ENCODE assay signal across 9 mouse cellular contexts in genomic region chr19:6925307-6925573, GRCm38 (mm10). TPM values are rescaled to one million over a fixed set of nuclear protein-coding genes. Genes with fewer than 3 reads are reported as not detected.
DNase-seq lines count a peak whose midpoint lies in the region; ATAC-seq and TF ChIP-seq lines count a peak whose summit lies in the region.
"Had no signal": no experiment of that assay in that cellular context is flagged by ENCODE, and none has a peak within 500 bp of the region (broad histone marks: within the 10 kb centered on the region; RNA-seq: fewer than 3 reads in every experiment).

Gene Catsperz, minus strand, starts transcription at chr19:6925380.

- peaks cover 5% of the 10 kb centered on the region; the same call in 1 of the 2 replicates for H3K4me1 ChIP-seq in cerebellum, adult 2 months (ENCODE audit: control insufficient read depth, insufficient read depth, low read length)
- H3K4me1 ChIP-seq in liver, embryonic 11.5 days (replicated peaks; ENCODE audit: control insufficient read depth, insufficient read depth, low read length): peaks cover 32% of the 10 kb centered on the region
- peaks cover 37% of the 10 kb centered on the region for H3K4me1 ChIP-seq in neural tube, embryonic 13.5 days (replicated peaks)

- WGBS in cerebellum, adult 2 months: 5% methylated on average over 9 of the region's 9 CpGs
- WGBS in liver, embryonic 11.5 days: 5% methylated on average over 9 of the region's 9 CpGs
- 2% methylated on average over 9 of the region's 9 CpGs for WGBS in neural tube, embryonic 13.5 days

- no peaks in the 10 kb centered on the region for H3K36me3 ChIP-seq in liver, embryonic 11.5 days (ENCODE audit: control insufficient read depth, insufficient read depth, low read length)
- no peaks in the 10 kb centered on the region for H3K36me3 ChIP-seq in neural tube, embryonic 13.5 days

- no peaks in the 10 kb centered on the region; the same call in 1 of the 2 replicates for H3K27me3 ChIP-seq in cerebellum, adult 2 months (ENCODE audit: control insufficient read depth, insufficient read depth, low read length)
- H3K27me3 ChIP-seq in liver, embryonic 11.5 days (replicated peaks; ENCODE audit: control insufficient read depth, insufficient read depth, low read length): peaks cover 67% of the 10 kb centered on the region
- peaks cover 75% of the 10 kb centered on the region for H3K27me3 ChIP-seq in neural tube, embryonic 13.5 days

- TF ChIP-seq POLR2A in cerebellum, adult 2 months (IDR thresholded peaks at IDR 0.05; ENCODE audit: borderline replicate concordance, insufficient read depth, low read length): no peak

- peak within 1 kb of the TSS; percentile 13 for H3K4me3 ChIP-seq in cerebellum, adult 2 months (replicated peaks; ENCODE audit: insufficient read depth, low read depth, low read length)
- peak within 1 kb of the TSS; percentile 29 for H3K4me3 ChIP-seq in liver, embryonic 11.5 days (ENCODE audit: low read depth, low read length)
- peak within 1 kb of the TSS; percentile 24 for H3K4me3 ChIP-seq in neural tube, embryonic 13.5 days

- intact Hi-C loops in left cerebral cortex, postnatal 14 days (cut with DNase I): no loop called here

- no peak for TF ChIP-seq CTCF in cerebellum, adult 2 months (IDR thresholded peaks at IDR 0.05; ENCODE audit: borderline replicate concordance, insufficient read depth, low read depth, low read length)

- H3K9me3 ChIP-seq in liver, embryonic 11.5 days (ENCODE audit: control insufficient read depth, low read length): no peaks in the 10 kb centered on the region
- no peaks in the 10 kb centered on the region for H3K9me3 ChIP-seq in neural tube, embryonic 13.5 days

- H3K9ac ChIP-seq in liver, embryonic 11.5 days (ENCODE audit: low read depth, low read length): peak within 1 kb of the TSS; percentile 10; the same call in 1 of the 2 replicates
- peak within 1 kb of the TSS; percentile 31; the same call in 1 of the 2 replicates for H3K9ac ChIP-seq in neural tube, embryonic 13.5 days

- H3K4me2 ChIP-seq in liver, embryonic 11.5 days: peak within 1 kb of the TSS; percentile 53
- peak within 1 kb of the TSS; percentile 34 for H3K4me2 ChIP-seq in neural tube, embryonic 13.5 days

- ATAC-seq in liver, embryonic 11.5 days (replicated peaks; ENCODE audit: low FRiP score): no peak
- no peak for ATAC-seq in neural tube, embryonic 13.5 days (ENCODE audit: low read depth)

- DNase-seq in cerebellum, adult 2 months: no peak
- no peak for DNase-seq in cerebellum, adult 11 months
- no peak for DNase-seq in liver, embryonic 11.5 days (ENCODE audit: low spot score)
- no peak for DNase-seq in liver
- no peak for DNase-seq in left cerebral cortex, postnatal 14 days (ENCODE audit: low spot score in 2 of 2)
- DNase-seq in yolk sac, embryonic 10.5 days (ENCODE audit: low spot score): no peak
- no peak for DNase-seq in spleen, postnatal 10 days (ENCODE audit: low spot score in 2 of 2)

- no peak within 1 kb of the TSS for H3K27ac ChIP-seq in cerebellum, adult 2 months (ENCODE audit: insufficient read depth, low read length)
- no peak within 1 kb of the TSS for H3K27ac ChIP-seq in liver, embryonic 11.5 days (ENCODE audit: low read depth, low read length)
- H3K27ac ChIP-seq in neural tube, embryonic 13.5 days (replicated peaks): no peak within 1 kb of the TSS

RNA-seq across cellular contexts. Expression of gene Catsperz, which starts in this region (rescaled TPM):
- 2.8 and 3.2 TPM in 2 replicates for polyA plus RNA-seq in cerebellum, adult 2 months (2012; rRNA removed)
- 0.49 and 0.91 TPM in 2 replicates for polyA plus RNA-seq in liver, embryonic 11.5 days (2014; fragmentation: Nextera tagmentation; extraction: Ambion mirVana)
- total RNA-seq in left cerebral cortex, postnatal 14 days (2021): 10 to 100 TPM; 23.0 to 28.8 TPM
- polyA plus RNA-seq in neural tube, embryonic 13.5 days (2015; fragmentation: Nextera tagmentation; extraction: Ambion mirVana): 3.0 and 7.9 TPM in 2 replicates
- total RNA-seq: common myeloid progenitor, adult 5-6 weeks had no signal
